Mouse (Mus musculus) T-helper 1 cell (primary cell): ENCODE measurements around the gene Krt78.

ENCODE experiments used
- in situ Hi-C: fragments of 300-600 bp; cut with MboI, MseI; formaldehyde crosslinking; loops from one replicate; pipeline ENCODE4 v1.15.1; 2025; ENCODE audit warnings: high pct_unique_total_duplicates

Krt78 gene

GRCm38 (mm10) chr15:101954187-101954586 lies at the start of gene Krt78:
TSS of gene Krt78 (minus strand) at chr15:101954287.
- in situ Hi-C loops, result loop anchor here (25.0 kb wide), 1 partner anchor 617 kb away; no protein-coding TSS in a partner anchor

- in situ Hi-C loops, result no loop called here
Measured at GRCm38 (mm10) chr15:102003516-102003915, 49.4 kb upstream of the Krt78 start.

- in situ Hi-C loops, result no loop called here
Measured at GRCm38 (mm10) chr15:102002646-102003488, 48.8 kb upstream of the Krt78 start.

- in situ Hi-C loops, result loop anchor here (10.0 kb wide), 1 partner anchor 465 kb away; no protein-coding TSS in a partner anchor
Measured at GRCm38 (mm10) chr15:101999676-102000335, 45.7 kb upstream of the Krt78 start.

GRCm38 (mm10) chr15:101999156-101999555 lies 45.1 kb upstream of the Krt78 start:
- in situ Hi-C loops, result loop anchor here (10.0 kb wide), 1 partner anchor 466 kb away; no protein-coding TSS in a partner anchor

GRCm38 (mm10) chr15:101996450-101997078 lies 42.5 kb upstream of the Krt78 start:
- in situ Hi-C loops, result loop anchor here (10.0 kb wide), 1 partner anchor 468 kb away; no protein-coding TSS in a partner anchor

- in situ Hi-C loops, result loop anchor here (10.0 kb wide), 1 partner anchor 469 kb away; no protein-coding TSS in a partner anchor
Measured at GRCm38 (mm10) chr15:101995484-101996236, 41.6 kb upstream of the Krt78 start.

GRCm38 (mm10) chr15:101994365-101994764 lies 40.3 kb upstream of the Krt78 start:
- in situ Hi-C loops, result loop anchor here (5.0 to 10.0 kb wide), 2 partner anchors 68 to 470 kb away; no protein-coding TSS in a partner anchor

- in situ Hi-C loops, result loop anchor here (5.0 to 10.0 kb wide), 2 partner anchors 71 to 474 kb away; no protein-coding TSS in a partner anchor
Measured at GRCm38 (mm10) chr15:101990946-101991345, 36.9 kb upstream of the Krt78 start.

- in situ Hi-C loops, result no loop called here
Measured at GRCm38 (mm10) chr15:101988714-101989113, 34.6 kb upstream of the Krt78 start.

- in situ Hi-C loops, result no loop called here
Measured at GRCm38 (mm10) chr15:101988119-101988518, 34.0 kb upstream of the Krt78 start.

GRCm38 (mm10) chr15:101984746-101985145 lies 30.7 kb upstream of the Krt78 start:
- in situ Hi-C loops, result no loop called here

- in situ Hi-C loops, result no loop called here
Measured at GRCm38 (mm10) chr15:101983949-101984601, 30.0 kb upstream of the Krt78 start.

GRCm38 (mm10) chr15:101983315-101983948 lies 29.3 kb upstream of the Krt78 start:
- in situ Hi-C loops, result no loop called here

GRCm38 (mm10) chr15:101980849-101981248 lies 26.8 kb upstream of the Krt78 start:
- in situ Hi-C loops, result no loop called here

GRCm38 (mm10) chr15:101977043-101977726 lies 23.1 kb upstream of the Krt78 start:
- in situ Hi-C loops, result no loop called here

GRCm38 (mm10) chr15:101976641-101977040 lies 22.6 kb upstream of the Krt78 start:
- in situ Hi-C loops, result no loop called here

- in situ Hi-C loops, result no loop called here
Measured at GRCm38 (mm10) chr15:101976023-101976422, 21.9 kb upstream of the Krt78 start.

GRCm38 (mm10) chr15:101974083-101974845 lies 20.2 kb upstream of the Krt78 start:
- in situ Hi-C loops, result loop anchor here (5.0 to 25.0 kb wide), 2 partner anchors 207 to 637 kb away; no protein-coding TSS in a partner anchor
